Comparison of ENCODE assay signal across 8 mouse cellular contexts in the genomic region with DNA sequence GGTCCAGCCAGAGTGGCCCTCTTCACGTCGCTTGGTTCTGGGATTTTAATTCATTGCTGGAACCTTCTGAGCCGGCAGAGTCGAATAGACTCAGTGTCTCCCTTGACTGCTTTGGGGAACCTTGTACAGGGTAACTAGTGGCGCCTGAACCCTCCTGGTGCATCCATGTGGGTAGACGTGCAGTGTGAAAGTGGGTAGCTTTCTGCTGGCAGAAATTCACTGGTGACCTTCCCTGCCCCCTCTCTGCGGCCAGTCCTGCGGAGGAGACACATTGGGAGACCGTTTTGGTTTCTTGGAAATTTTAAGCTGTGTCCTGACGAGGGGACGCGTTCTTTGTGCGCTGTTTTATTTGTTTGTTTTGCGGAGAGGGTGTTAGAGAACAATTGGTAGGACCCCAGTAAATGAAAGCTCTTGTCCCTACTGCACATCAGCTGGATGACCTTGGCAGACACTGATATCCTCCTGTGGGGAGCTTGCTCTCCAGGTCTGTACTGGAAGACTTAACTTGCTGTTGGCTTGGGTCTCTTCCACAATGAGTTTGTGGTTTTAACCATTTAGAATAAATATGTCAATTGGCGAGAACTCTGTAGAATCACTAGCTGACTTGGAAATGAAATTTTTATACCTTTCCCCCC. TPM values are rescaled to one million over a fixed set of nuclear protein-coding genes. Genes with fewer than 3 reads are reported as not detected.
DNase-seq lines count a peak whose midpoint lies in the region; ATAC-seq and TF ChIP-seq lines count a peak whose summit lies in the region.

No protein-coding gene starts in this region.

- no peaks in the 10 kb centered on the region for H3K36me3 ChIP-seq in neural tube, embryonic 11.5 days (ENCODE audit: control insufficient read depth, insufficient read depth, low read length)
- no peaks in the 10 kb centered on the region for H3K36me3 ChIP-seq in limb, embryonic 11.5 days (ENCODE audit: control insufficient read depth, insufficient read depth, low read length)
- H3K36me3 ChIP-seq in neural tube, embryonic 13.5 days = no peaks in the 10 kb centered on the region

- WGBS in neural tube, embryonic 11.5 days = 5% methylated on average over 15 of the region's 15 CpGs
- 3% methylated on average over 15 of the region's 15 CpGs for WGBS in limb, embryonic 11.5 days
- 4% methylated on average over 15 of the region's 15 CpGs for WGBS in neural tube, embryonic 13.5 days

- TF ChIP-seq CTCF in bone marrow macrophage, adult 2 months (IDR thresholded peaks at IDR 0.05; ENCODE audit: low read depth, low read length) = no peak

- no peak for DNase-seq in neural tube, embryonic 11.5 days (ENCODE audit: low spot score)
- DNase-seq in neural tube, embryonic 10.5 days (ENCODE audit: extremely low spot score, low spot score) = no peak
- DNase-seq in heart, adult 8-10 months (ENCODE audit: low spot score) = peak; percentile 28
- no peak for DNase-seq in limb, embryonic 11.5 days (ENCODE audit: low spot score)
- DNase-seq in thymus, postnatal 25 days = no peak
- no peak for DNase-seq in right cerebral cortex, postnatal 25 days

- no peak for TF ChIP-seq POLR2A in bone marrow macrophage, adult 2 months (IDR thresholded peaks at IDR 0.05; ENCODE audit: borderline replicate concordance, low read depth, low read length)

- H3K27me3 ChIP-seq in neural tube, embryonic 11.5 days (ENCODE audit: control insufficient read depth, insufficient read depth, low read length) = no peaks in the 10 kb centered on the region
- H3K27me3 ChIP-seq in limb, embryonic 11.5 days (ENCODE audit: control insufficient read depth, insufficient read depth, low read length) = no peaks in the 10 kb centered on the region
- H3K27me3 ChIP-seq in neural tube, embryonic 13.5 days = no peaks in the 10 kb centered on the region

- peak overlapping the region; percentile 86 for H3K9ac ChIP-seq in neural tube, embryonic 11.5 days (ENCODE audit: low read length)
- peak overlapping the region; percentile 73 for H3K9ac ChIP-seq in limb, embryonic 11.5 days (ENCODE audit: low read length)
- peak overlapping the region; percentile 94 for H3K9ac ChIP-seq in neural tube, embryonic 13.5 days

- H3K27ac ChIP-seq in neural tube, embryonic 11.5 days (ENCODE audit: low read depth, low read length) = peak overlapping the region; percentile 67
- H3K27ac ChIP-seq in bone marrow macrophage, adult 2 months (ENCODE audit: insufficient read depth, low read depth, low read length) = peak overlapping the region; percentile 7; the same call in 1 of the 2 replicates
- no peak overlapping the region for H3K27ac ChIP-seq in limb, embryonic 11.5 days (replicated peaks; ENCODE audit: low read depth, low read length)
- peak overlapping the region; percentile 89 for H3K27ac ChIP-seq in neural tube, embryonic 13.5 days (replicated peaks)

- ATAC-seq in neural tube, embryonic 11.5 days (ENCODE audit: insufficient read depth, low FRiP score, low TSS enrichment) = peak; percentile 16; the same call in 1 of the 2 replicates
- ATAC-seq in limb, embryonic 11.5 days (ENCODE audit: insufficient number of reproducible peaks, low FRiP score, low TSS enrichment, low read depth) = no peak
- peak; percentile 56 for ATAC-seq in neural tube, embryonic 13.5 days (ENCODE audit: low read depth)

- H3K4me3 ChIP-seq in neural tube, embryonic 11.5 days (ENCODE audit: low read depth, low read length) = peak overlapping the region; percentile 76
- peak overlapping the region; percentile 93 for H3K4me3 ChIP-seq in bone marrow macrophage, adult 2 months (ENCODE audit: insufficient read depth, low read length)
- peak overlapping the region; percentile 61 for H3K4me3 ChIP-seq in limb, embryonic 11.5 days (ENCODE audit: low read depth, low read length)
- peak overlapping the region; percentile 86 for H3K4me3 ChIP-seq in neural tube, embryonic 13.5 days

- no peaks in the 10 kb centered on the region for H3K9me3 ChIP-seq in neural tube, embryonic 11.5 days (ENCODE audit: control insufficient read depth, low read length)
- H3K9me3 ChIP-seq in limb, embryonic 11.5 days (ENCODE audit: control insufficient read depth, low read length) = no peaks in the 10 kb centered on the region
- no peaks in the 10 kb centered on the region for H3K9me3 ChIP-seq in neural tube, embryonic 13.5 days

- H3K4me1 ChIP-seq in neural tube, embryonic 11.5 days (ENCODE audit: control insufficient read depth, insufficient read depth, low read length) = 0 out of 2 replicates have a peak, but pooled peaks cover 4% of the 10 kb centered on the region
- peaks cover 32% of the 10 kb centered on the region for H3K4me1 ChIP-seq in bone marrow macrophage, adult 2 months (ENCODE audit: control insufficient read depth, insufficient read depth, low read length)
- peaks cover 4% of the 10 kb centered on the region; the same call in 1 of the 2 replicates for H3K4me1 ChIP-seq in limb, embryonic 11.5 days (ENCODE audit: control insufficient read depth, insufficient read depth, low read length)
- peaks cover 39% of the 10 kb centered on the region for H3K4me1 ChIP-seq in neural tube, embryonic 13.5 days (replicated peaks)

- peak overlapping the region; percentile 94 for H3K4me2 ChIP-seq in neural tube, embryonic 11.5 days (ENCODE audit: low read depth)
- peak overlapping the region; percentile 89 for H3K4me2 ChIP-seq in limb, embryonic 11.5 days (ENCODE audit: low read depth, severe bottlenecking)
- peak overlapping the region; percentile 85 for H3K4me2 ChIP-seq in neural tube, embryonic 13.5 days

RNA-seq across cellular contexts. Expression of gene St3gal5, which starts 0.7 kb away (rescaled TPM):
- polyA plus RNA-seq in neural tube, embryonic 11.5 days (2014; fragmentation: Nextera tagmentation; extraction: Ambion mirVana) = 44.6 TPM in 2 replicates
- 29.9 and 31.6 TPM in 2 replicates for polyA plus RNA-seq in bone marrow macrophage, adult 2 months (2012; ENCODE audit: insufficient read depth, insufficient read length, missing spikeins)
- total RNA-seq in heart, adult 8-10 months (2022) = 10 to 100 TPM; 60.4 to 74.1 (median 71.4) TPM
- polyA plus RNA-seq in limb, embryonic 11.5 days (2014; fragmentation: Nextera tagmentation; extraction: Ambion mirVana) = 27.8 and 33.0 TPM in 2 replicates
- polyA plus RNA-seq in neural tube, embryonic 13.5 days (2015; fragmentation: Nextera tagmentation; extraction: Ambion mirVana) = 54.6 and 59.2 TPM in 2 replicates
